15 mouse cellular contexts compared by ENCODE assay signal in the genomic region with DNA sequence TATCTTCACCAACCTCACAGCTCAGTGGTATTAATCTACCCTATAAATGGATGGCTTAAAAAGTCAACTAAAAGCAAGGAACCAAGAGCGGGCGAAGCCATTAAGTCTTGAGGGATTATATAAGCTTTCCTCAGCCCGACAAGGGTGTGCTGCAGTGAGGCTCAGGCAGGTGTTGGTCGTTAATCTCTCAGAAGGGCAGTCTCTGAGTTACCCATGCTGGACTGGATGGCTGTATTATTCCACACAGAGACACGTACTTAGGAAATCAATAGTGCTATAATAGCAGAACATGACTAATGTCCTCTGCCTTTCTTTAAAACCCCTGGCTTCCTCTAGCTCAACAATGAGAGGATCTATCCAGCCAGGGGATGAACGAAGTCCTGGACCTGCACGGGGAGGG. TPM values are rescaled to one million over a fixed set of nuclear protein-coding genes. Genes with fewer than 3 reads are reported as not detected.
DNase-seq lines count a peak whose midpoint lies in the region; ATAC-seq and TF ChIP-seq lines count a peak whose summit lies in the region.
"Had no signal": no experiment of that assay in that cellular context is flagged by ENCODE, and none has a peak within 500 bp of the region (broad histone marks: within the 10 kb centered on the region; RNA-seq: fewer than 3 reads in every experiment).

No protein-coding gene starts in this region.

- no peaks in the 10 kb centered on the region for H3K9me3 ChIP-seq in hindbrain, embryonic 15.5 days
- no peaks in the 10 kb centered on the region for H3K9me3 ChIP-seq in hindbrain, embryonic 12.5 days (replicated peaks)
- no peaks in the 10 kb centered on the region for H3K9me3 ChIP-seq in embryonic facial prominence, embryonic 10.5 days
- H3K9me3 ChIP-seq in kidney, embryonic 14.5 days (ENCODE audit: control insufficient read depth, low read length) = no peaks in the 10 kb centered on the region
- H3K9me3 ChIP-seq: embryonic facial prominence, embryonic 12.5 days; forebrain, embryonic 15.5 days; heart, embryonic 12.5 days had no signal

- DNase-seq in left cerebral cortex, adult 2 months (ENCODE audit: extremely low spot score in 1 of 2, low spot score in 2 of 2) = no peak
- DNase-seq in left cerebral cortex, adult 11 months (ENCODE audit: low spot score) = no peak
- no peak for DNase-seq in embryonic facial prominence, embryonic 10.5 days (ENCODE audit: low spot score)
- DNase-seq: adrenal gland, postnatal 14 days; gastrocnemius, postnatal 10 days; heart, adult 2 months had no signal

- H3K27me3 ChIP-seq in hindbrain, embryonic 15.5 days = no peaks in the 10 kb centered on the region
- H3K27me3 ChIP-seq in hindbrain, embryonic 12.5 days = no peaks in the 10 kb centered on the region
- H3K27me3 ChIP-seq in embryonic facial prominence, embryonic 10.5 days (replicated peaks; ENCODE audit: low read depth, poor library complexity, severe bottlenecking) = no peaks in the 10 kb centered on the region
- no peaks in the 10 kb centered on the region for H3K27me3 ChIP-seq in kidney, embryonic 14.5 days (ENCODE audit: control insufficient read depth, insufficient read depth, low read length)
- H3K27me3 ChIP-seq: CH12.LX; embryonic facial prominence, embryonic 12.5 days; forebrain, embryonic 15.5 days; heart, embryonic 12.5 days; Patski had no signal

- no peak for TF ChIP-seq CTCF in left cerebral cortex, adult 2 months (IDR thresholded peaks at IDR 0.05)

- H3K9ac ChIP-seq in hindbrain, embryonic 15.5 days = no peak overlapping the region
- no peak overlapping the region for H3K9ac ChIP-seq in hindbrain, embryonic 12.5 days
- no peak overlapping the region for H3K9ac ChIP-seq in kidney, embryonic 14.5 days (ENCODE audit: low read depth, low read length)
- H3K9ac ChIP-seq: embryonic facial prominence, embryonic 12.5 days; forebrain, embryonic 15.5 days; heart, embryonic 12.5 days had no signal

- H3K4me2 ChIP-seq in hindbrain, embryonic 15.5 days = no peak overlapping the region
- no peak overlapping the region for H3K4me2 ChIP-seq in hindbrain, embryonic 12.5 days (replicated peaks)
- H3K4me2 ChIP-seq in kidney, embryonic 14.5 days (replicated peaks; ENCODE audit: low read depth, low read length) = no peak overlapping the region
- H3K4me2 ChIP-seq: embryonic facial prominence, embryonic 12.5 days; forebrain, embryonic 15.5 days; heart, embryonic 12.5 days had no signal

- H3K4me3 ChIP-seq in hindbrain, embryonic 15.5 days = no peak overlapping the region
- no peak overlapping the region for H3K4me3 ChIP-seq in hindbrain, embryonic 12.5 days
- H3K4me3 ChIP-seq in left cerebral cortex, adult 2 months = no peak overlapping the region
- H3K4me3 ChIP-seq in embryonic facial prominence, embryonic 10.5 days = no peak overlapping the region
- H3K4me3 ChIP-seq in kidney, embryonic 14.5 days (ENCODE audit: low read length) = no peak overlapping the region
- H3K4me3 ChIP-seq: embryonic facial prominence, embryonic 12.5 days; forebrain, embryonic 15.5 days; heart, adult 2 months; heart, embryonic 12.5 days had no signal

- 65% methylated on average over 7 of the region's 7 CpGs for WGBS in hindbrain, embryonic 15.5 days
- 84% methylated on average over 7 of the region's 7 CpGs for WGBS in hindbrain, embryonic 12.5 days
- 85% methylated on average over 7 of the region's 7 CpGs for WGBS in embryonic facial prominence, embryonic 10.5 days
- 78% methylated on average over 7 of the region's 7 CpGs for WGBS in kidney, embryonic 14.5 days

- peaks cover 6% of the 10 kb centered on the region; the same call in 1 of the 2 replicates for H3K36me3 ChIP-seq in hindbrain, embryonic 15.5 days
- peaks cover 13% of the 10 kb centered on the region for H3K36me3 ChIP-seq in hindbrain, embryonic 12.5 days
- H3K36me3 ChIP-seq in embryonic facial prominence, embryonic 10.5 days (replicated peaks) = peaks cover 26% of the 10 kb centered on the region
- peaks cover 6% of the 10 kb centered on the region; the same call in 1 of the 2 replicates for H3K36me3 ChIP-seq in kidney, embryonic 14.5 days (ENCODE audit: control insufficient read depth, insufficient read depth, low read length)

- H3K4me1 ChIP-seq in hindbrain, embryonic 15.5 days (replicated peaks) = no peaks in the 10 kb centered on the region
- H3K4me1 ChIP-seq in hindbrain, embryonic 12.5 days = no peaks in the 10 kb centered on the region
- H3K4me1 ChIP-seq in embryonic facial prominence, embryonic 10.5 days = peaks cover 5% of the 10 kb centered on the region; the same call in 1 of the 2 replicates
- no peaks in the 10 kb centered on the region for H3K4me1 ChIP-seq in kidney, embryonic 14.5 days (ENCODE audit: control insufficient read depth, insufficient read depth, low read length)
- H3K4me1 ChIP-seq: embryonic facial prominence, embryonic 12.5 days; forebrain, embryonic 15.5 days; heart, embryonic 12.5 days had no signal

- 0 out of 2 replicates have a peak, but pooled peaks have one; percentile 54 for ATAC-seq in hindbrain, embryonic 15.5 days (ENCODE audit: low FRiP score, low read depth)
- ATAC-seq in hindbrain, embryonic 12.5 days (ENCODE audit: low FRiP score) = no peak
- ATAC-seq in kidney, embryonic 14.5 days (ENCODE audit: low FRiP score, low TSS enrichment) = no peak
- ATAC-seq: activated CD4-positive, CD25-positive, alpha-beta regulatory T cell, adult 4 months; forebrain, embryonic 15.5 days; Patski had no signal

- H3K27ac ChIP-seq in hindbrain, embryonic 15.5 days (replicated peaks) = no peak overlapping the region
- no peak overlapping the region for H3K27ac ChIP-seq in hindbrain, embryonic 12.5 days
- peak overlapping the region; percentile 78 for H3K27ac ChIP-seq in left cerebral cortex, adult 2 months
- 0 out of 2 replicates have a peak overlapping the region, but pooled peaks have one; percentile 14 for H3K27ac ChIP-seq in embryonic facial prominence, embryonic 10.5 days (replicated peaks)
- no peak overlapping the region for H3K27ac ChIP-seq in kidney, embryonic 14.5 days (ENCODE audit: low read depth, low read length)
- H3K27ac ChIP-seq: embryonic facial prominence, embryonic 12.5 days; forebrain, embryonic 15.5 days; heart, adult 2 months had no signal

- intact Hi-C loops in left cerebral cortex, adult 2 months (cut with DNase I) = no loop called here

RNA-seq across cellular contexts. Expression of a gene that starts 19.4 kb away (rescaled TPM):
- polyA plus RNA-seq in hindbrain, embryonic 15.5 days (2015; fragmentation: Nextera tagmentation; extraction: Ambion mirVana) = 22.8 and 23.7 TPM in 2 replicates
- polyA plus RNA-seq in hindbrain, embryonic 12.5 days (2016; fragmentation: Nextera tagmentation; extraction: Ambion mirVana) = 19.6 and 23.7 TPM in 2 replicates
- 100 to 1,000 TPM; 110 to 114 TPM for total RNA-seq in left cerebral cortex, adult 2 months (2021)
- polyA plus RNA-seq in embryonic facial prominence, embryonic 10.5 days (2016; fragmentation: Nextera tagmentation; extraction: Ambion mirVana) = 19.2 and 20.6 TPM in 2 replicates
- polyA plus RNA-seq in kidney, embryonic 14.5 days (2014; fragmentation: Nextera tagmentation; extraction: Ambion mirVana) = 8.7 and 11.3 TPM in 2 replicates

Comparison
In these comparisons a context has a peak if more than half of its experiments do, and no peak if none do; other contexts are left out.
1. H3K27ac ChIP-seq: peak in left cerebral cortex, adult 2 months (single experiment) and embryonic facial prominence, embryonic 10.5 days (single experiment); none in hindbrain, embryonic 15.5 days (single experiment), hindbrain, embryonic 12.5 days (single experiment) and kidney, embryonic 14.5 days (single experiment).